Mouse (Mus musculus) kidney, postnatal 14 days (tissue): ENCODE measurements at regions not wholly inside any gene's neighbourhood (a gene's known extent, or its start where the extent isn't known, plus 50 kb on each side); places are given as distances from the start of the nearest gene placed in this dataset.
"Not testable (repeated sequence)": the region's sequence is repeated elsewhere in the genome, so short reads cannot be mapped to it uniquely, and the experiment has no call there.

Experiments
- DNase-seq: peaks from one replicate; pipeline ENCODE4 v3.0.0; 2022; ENCODE audit warnings: mixed read lengths

DNA sequence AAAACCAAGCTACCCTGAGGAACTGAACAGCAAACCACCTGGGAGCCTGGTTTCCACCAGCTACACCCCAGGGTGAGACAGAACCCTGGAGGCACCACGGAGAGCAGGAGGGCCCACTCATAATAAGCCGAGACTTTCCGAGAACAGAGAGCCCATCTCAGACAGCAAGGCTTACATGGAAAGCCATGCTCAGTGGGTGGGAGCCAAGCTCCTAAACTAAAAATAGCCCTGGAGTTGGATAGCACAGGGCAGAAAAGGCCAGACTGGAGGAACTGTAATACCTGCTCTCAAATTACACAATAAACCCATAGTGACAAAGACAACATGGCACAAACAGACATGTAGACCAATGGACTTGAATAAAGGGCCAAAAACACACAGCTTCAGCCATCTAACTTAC lies 69.9 kb downstream of the Fbxo4 start:
- no peak for DNase-seq

- peak; percentile 17 for DNase-seq
These were observed 70.7 kb downstream of the Fbxo4 start for GRCm38 (mm10) chr15:3908721-3909120.

GRCm38 (mm10) chr15:3905548-3905947 lies 73.8 kb downstream of the Fbxo4 start:
- no peak for DNase-seq

- DNase-seq: no peak
These were observed 100.9 kb downstream of the Fbxo4 start for GRCm38 (mm10) chr15:3878429-3878828.

DNA sequence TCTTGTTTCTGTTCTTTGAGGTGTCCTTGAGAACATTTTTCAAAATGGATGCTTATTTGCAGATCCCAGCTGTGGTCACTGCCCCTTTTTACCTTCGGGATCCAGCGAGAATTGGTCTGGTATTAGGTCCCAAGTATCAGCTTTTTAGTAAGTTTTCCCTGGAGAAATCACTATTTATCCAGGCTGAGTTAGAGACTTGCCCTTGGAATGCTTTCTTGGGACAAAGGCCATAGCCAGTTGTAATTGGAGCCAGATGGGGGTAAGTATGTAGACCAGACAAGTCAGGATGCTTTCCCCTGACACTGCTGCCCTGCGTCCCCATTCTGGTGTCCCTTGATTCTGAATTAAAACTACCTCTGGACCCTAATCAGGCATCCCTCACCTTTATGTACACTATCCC lies 101.9 kb downstream of the Fbxo4 start:
- no peak for DNase-seq

DNA sequence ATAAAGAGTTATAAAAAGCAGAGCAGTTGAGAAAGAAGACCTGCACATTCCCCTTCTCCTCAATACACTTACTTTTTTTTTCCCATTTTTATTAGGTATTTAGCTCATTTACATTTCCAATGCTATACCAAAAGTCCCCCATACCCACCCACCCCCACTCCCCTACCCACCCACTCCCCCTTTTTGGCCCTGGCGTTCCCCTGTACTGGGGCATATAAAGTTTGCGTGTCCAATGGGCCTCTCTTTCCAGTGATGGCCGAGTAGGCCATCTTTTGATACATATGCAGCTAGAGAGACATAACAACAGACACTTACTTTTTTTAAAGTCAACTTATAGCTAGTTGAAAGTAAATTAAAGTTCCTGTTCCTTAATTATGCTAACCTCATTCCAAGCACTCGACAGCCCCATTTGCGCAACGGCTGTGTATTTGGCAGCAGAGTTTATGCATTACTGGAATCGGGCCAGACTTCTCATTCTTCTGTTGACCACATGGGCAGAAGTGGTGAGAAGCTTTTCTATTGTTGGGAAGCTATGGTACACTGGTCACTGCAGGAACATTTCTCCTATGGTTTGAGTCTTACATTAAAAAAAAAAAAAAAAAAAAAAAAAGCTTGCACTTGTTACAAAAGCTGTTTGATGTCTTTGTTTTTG lies 104.0 kb downstream of the Fbxo4 start:
- DNase-seq: peak; percentile 69

DNA sequence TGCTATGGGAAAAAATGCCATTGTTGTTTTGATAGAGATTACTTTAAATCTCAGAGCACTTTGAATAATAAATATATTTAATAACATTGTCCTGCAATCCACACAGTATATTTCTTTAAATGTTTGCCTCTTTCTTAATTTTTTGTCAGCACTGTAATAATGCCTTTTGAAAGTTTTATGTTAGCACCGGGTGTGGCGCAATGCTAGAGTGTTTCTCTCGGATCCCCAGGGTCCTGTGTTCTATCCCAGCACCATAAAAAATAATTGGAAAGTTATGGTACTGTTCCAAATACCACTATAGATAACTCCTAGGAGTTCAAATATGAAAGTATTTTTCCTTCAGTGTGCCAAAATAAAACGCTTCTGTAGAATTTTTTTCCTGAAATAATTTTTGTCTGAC lies 147.6 kb downstream of the Fbxo4 start:
- peak; percentile 9 for DNase-seq

- DNase-seq: peak; percentile 12
These were observed 173.9 kb downstream of the Fbxo4 start for GRCm38 (mm10) chr15:3805430-3805829.

- no peak for DNase-seq
These were observed 192.6 kb upstream of the Ghr start for GRCm38 (mm10) chr15:3775865-3776264.

DNA sequence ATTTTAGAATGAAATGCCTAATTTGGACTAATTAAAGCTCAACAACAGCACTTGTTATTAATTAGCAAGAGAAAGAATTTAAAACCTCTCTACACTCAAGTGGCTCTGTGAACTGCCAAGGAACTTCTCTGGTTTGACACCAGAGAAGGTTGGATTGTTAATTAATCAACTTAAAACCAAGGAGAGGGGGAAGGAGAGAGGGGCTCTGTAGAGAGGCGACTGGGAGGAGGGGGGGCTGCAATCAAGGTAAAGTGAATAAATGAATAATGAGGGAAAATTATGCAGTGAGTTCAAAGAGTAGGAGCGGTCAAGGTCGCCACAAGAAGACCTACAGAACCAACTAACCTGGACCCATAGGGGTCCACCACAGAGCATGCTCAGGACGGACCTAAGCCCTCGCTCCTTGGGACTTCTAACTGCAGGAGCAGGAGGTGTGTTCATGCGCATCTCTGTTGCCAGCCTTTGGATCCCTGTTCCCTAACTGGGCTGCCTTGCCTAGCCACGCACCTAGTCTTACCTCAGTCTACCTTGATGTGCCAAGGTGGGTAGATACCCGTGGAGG lies 189.0 kb upstream of the Ghr start:
- DNase-seq: no peak

GRCm38 (mm10) chr15:3770312-3770711 lies 187.0 kb upstream of the Ghr start:
- DNase-seq: peak; percentile 44

DNA sequence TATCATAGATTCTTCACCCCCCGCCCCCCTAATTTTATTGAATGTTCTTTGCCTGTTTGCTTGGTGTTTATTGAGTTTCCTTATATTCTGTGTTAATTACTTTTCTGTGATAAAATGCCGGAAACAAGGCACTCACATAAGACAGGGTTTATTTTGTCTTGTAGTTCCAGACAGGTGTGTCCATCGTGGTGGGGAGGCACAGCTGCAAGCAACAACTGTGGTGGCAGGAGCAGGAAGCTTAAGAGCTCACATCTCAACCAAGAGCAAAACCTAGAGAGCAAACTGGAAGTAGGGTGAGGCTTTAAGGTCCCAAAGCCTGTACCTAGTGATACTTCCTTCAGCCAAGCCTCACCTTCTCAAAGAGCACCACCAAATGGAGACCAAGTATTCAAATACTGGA lies 181.4 kb upstream of the Ghr start:
- no peak for DNase-seq

DNA sequence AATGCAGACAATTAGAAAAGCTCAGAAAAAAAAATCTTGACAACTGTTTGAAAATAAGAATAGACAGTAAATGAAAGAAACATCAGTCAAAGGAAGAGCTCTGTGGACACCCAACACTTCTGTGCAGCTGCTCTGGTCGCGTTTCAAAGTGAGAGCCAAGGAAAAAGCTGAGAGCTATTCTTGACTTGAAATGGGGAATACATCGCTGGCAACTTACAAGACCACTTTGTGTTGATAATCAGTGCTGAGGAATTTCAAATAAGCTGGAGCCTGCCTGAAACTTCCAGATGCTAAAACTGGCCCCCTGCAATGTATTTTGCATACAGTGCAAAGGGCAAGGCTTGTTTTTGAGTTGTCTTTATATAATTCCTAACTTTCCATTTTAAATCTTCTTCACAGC lies 177.1 kb upstream of the Ghr start:
- DNase-seq: no peak

DNA sequence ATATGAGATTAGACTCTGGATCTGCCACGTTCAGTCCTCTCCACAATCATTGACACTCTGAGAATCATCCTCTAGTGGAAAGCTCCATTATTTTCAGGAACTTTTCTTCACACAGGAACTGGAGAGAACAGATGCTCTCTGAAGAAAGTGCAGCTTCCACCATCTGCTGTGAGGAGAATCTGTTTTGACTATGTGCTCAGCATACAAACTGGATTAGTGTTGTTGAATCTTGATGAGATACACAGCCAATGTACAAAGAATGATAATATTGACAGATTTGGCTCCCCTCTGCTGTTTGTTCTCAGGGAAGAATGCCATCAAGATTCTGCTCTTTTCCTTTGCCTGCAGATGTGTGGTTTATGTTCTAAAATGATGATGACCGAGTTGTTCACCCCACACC lies 172.3 kb upstream of the Ghr start:
- DNase-seq: no peak

DNA sequence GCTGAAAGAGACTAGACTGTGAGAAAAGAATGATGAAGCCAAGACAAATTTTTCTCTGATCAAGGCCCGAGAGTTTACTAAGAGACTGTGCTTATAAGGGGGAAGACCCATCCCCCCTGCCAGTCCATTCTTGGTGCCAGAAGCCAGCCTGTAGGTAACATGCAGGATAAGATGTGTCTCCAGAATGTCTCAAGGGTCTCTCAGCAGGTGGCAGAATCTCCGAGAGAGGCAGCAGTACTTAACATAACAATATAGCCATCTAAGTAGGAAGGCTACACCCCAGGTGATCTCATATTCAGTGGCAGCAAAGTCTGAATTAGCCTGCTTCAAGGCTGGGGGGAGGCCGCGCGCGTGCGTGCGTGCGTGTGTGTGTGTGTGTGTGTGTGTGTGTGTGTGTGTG lies 164.8 kb upstream of the Ghr start:
- not testable (repeated sequence) for DNase-seq

DNA sequence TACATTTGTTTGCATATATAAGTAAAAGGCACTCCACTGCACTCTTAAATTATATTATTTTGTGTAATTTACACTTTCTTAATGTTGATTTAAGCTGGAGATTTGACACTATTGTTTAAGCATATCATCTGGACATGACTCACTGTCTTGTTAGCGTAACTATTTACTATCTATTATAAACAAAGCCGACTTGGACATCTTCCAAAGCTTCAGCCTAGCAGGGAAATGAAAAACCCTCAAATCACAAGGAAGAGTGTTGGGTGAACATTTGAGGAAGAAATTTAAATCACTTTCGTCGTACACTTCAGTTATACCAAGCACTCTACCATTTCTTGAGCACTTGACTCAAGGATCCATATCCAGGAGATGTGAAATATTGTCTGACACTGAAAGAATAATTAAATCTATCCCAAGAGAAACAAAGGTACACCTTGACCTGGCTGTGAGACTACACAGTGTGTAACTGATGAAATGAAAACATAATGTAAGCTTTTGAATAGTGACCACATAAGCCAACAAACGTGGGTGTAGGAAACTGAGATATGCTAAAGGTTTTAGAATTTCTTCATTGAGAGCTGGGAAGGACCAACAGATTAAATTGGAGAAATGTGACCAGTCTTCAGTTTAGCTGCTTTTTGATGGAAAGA lies 160.0 kb upstream of the Ghr start:
- no peak for DNase-seq

GRCm38 (mm10) chr15:3742191-3742590 lies 158.9 kb upstream of the Ghr start:
- no peak for DNase-seq

DNA sequence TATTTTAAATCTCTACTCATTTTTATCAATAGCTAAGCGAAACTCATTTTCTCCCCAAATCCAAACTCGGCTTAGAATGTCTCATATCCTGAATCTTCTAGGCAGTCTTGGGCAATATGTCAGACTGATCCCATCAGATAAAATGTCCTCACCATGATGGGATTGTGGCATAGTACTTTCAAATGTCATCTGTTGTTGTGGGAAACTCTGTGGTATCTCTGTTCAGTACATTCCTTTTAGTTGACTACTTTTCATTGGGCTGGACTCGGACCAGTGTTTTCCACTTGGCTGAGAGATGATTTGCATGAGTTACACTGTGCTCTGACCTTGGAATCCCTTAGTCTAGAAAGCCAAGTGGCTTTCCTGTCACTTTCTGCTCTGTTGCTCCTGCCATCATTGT lies 141.9 kb upstream of the Ghr start:
- DNase-seq: peak; percentile 6

DNA sequence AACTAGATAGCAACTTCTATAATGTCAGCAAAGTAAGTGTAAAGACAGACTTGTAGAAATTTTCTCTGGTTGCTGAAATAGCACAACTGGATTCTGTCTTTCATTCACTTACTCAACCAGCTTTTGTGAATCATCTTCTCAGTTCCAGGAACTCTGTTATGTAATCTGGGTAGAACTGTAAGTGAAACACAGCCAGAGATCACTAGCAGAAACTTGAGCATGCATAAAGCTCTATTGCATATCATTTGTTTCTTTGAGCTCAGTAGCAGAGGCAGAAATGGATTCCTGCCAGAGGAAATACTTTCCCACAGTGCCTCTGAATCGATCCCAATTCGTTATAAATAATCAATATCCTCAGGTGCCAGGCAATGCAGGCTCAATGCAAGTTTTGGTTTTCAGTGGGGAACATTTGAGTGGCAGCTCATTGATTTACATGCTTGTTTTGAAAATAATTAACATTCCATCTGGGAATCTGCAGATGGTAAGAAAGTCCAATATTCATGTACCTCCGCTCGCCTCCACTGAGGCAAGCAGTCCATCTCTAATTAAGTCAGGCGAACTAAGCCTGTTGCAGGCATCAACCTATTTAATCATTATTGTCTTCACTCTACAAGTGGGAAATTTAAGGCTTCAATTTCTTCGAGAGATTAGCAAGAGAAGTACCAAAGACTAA lies 137.5 kb upstream of the Ghr start:
- DNase-seq: no peak

- no peak for DNase-seq
These were observed 128.5 kb upstream of the Ghr start for GRCm38 (mm10) chr15:3711764-3712163.

GRCm38 (mm10) chr15:3707089-3708078 lies 124.1 kb upstream of the Ghr start:
- no peak for DNase-seq

DNA sequence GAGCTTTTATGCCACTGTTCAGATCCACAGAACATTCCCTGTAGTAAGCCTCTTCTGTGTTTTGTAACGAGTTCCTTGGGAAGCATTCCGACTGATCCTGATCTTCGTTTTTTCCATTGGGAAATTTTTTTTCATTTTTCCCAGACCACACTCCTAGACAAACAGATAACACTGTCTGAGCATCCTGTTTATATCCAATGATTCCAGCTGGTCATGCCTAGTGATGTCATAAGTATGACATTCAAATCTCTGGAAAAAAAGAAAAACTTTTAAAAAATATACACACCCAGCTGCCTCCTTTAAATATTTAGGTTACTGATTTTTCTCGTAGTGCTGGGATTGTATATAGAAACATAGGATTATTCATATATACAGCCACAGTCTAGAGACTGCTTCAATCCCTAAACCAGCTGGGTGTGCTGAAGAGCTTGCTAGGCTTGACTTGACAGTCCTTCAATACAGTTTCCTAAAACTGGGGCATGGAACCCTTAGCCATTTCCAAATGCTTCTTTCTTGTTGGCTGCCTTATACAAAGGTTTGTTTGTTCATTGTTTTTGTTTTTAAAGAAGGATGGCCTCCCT lies 116.0 kb upstream of the Ghr start:
- DNase-seq: no peak
